12 mouse cellular contexts compared by ENCODE assay signal in the genomic region with DNA sequence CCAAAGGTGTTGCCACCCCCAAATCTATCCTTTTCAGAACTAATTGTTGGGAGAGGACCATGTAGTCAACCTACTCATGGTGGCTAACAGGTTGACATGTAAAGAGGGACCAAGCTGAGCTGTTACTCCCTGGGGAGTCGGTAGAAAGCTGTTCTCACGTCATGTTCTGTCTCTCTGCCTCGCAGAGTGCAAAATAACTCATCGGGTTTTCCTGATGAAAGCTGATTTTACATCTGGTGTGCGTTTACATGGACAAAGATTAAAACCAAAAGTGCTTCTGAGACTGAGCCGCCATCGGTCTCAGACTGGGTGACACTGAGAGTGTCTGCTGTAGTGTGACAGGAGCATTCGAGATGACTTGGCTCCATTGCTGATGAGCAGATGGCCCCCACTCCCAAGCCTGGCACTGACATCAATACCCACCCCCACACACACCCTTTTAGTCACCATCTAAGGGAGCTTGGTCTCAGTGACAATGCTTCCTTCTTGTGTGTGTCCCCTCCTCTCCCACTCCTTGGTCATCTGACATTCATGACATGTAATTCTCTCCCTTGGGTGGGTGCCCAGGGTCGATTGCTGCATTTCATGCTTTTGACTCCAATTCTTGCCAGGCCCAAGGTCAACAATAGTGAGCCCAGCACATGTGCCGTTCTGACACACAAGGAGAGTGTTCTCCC. TPM values are rescaled to one million over a fixed set of nuclear protein-coding genes. Genes with fewer than 3 reads are reported as not detected.
DNase-seq lines count a peak whose midpoint lies in the region; ATAC-seq and TF ChIP-seq lines count a peak whose summit lies in the region.
"Had no signal": no experiment of that assay in that cellular context is flagged by ENCODE, and none has a peak within 500 bp of the region (broad histone marks: within the 10 kb centered on the region; RNA-seq: fewer than 3 reads in every experiment).

No protein-coding gene starts in this region.

- ATAC-seq in midbrain, postnatal 0 days (ENCODE audit: low FRiP score), result peak; percentile 50; the same call in 1 of the 2 replicates

- no peaks in the 10 kb centered on the region for H3K27me3 ChIP-seq in midbrain, postnatal 0 days (ENCODE audit: insufficient read depth, low read length)
- no peaks in the 10 kb centered on the region for H3K27me3 ChIP-seq in limb, embryonic 10.5 days (ENCODE audit: low read depth, poor library complexity, severe bottlenecking)

- H3K36me3 ChIP-seq in midbrain, postnatal 0 days (ENCODE audit: insufficient read depth, low read length), result no peaks in the 10 kb centered on the region
- no peaks in the 10 kb centered on the region for H3K36me3 ChIP-seq in limb, embryonic 10.5 days

- H3K4me1 ChIP-seq in midbrain, postnatal 0 days (ENCODE audit: insufficient read depth, low read length), result no peaks in the 10 kb centered on the region
- no peaks in the 10 kb centered on the region for H3K4me1 ChIP-seq in limb, embryonic 10.5 days

- no peak for TF ChIP-seq CTCF in midbrain, postnatal 0 days (IDR thresholded peaks at IDR 0.05)

- peak; percentile 76 for DNase-seq in right cerebral cortex, adult 18-20 months
- no peak for DNase-seq in right cerebral cortex, postnatal 25 days
- DNase-seq in cerebellum, adult 9-11 months, result peak; percentile 74
- DNase-seq in layer of hippocampus, adult 18-20 months (ENCODE audit: low spot score in 2 of 2), result peak; percentile 62 to 92
- peak; percentile 68 for DNase-seq in midbrain, postnatal 0 days (ENCODE audit: low spot score)
- no peak for DNase-seq in lung, postnatal 4 days
- DNase-seq in limb, embryonic 10.5 days (ENCODE audit: low spot score), result no peak
- DNase-seq in heart, postnatal 4 days, result no peak
- DNase-seq: lung, adult 2 months had no signal

- no peak overlapping the region for H3K4me2 ChIP-seq in midbrain, postnatal 0 days (ENCODE audit: low read depth, low read length, poor library complexity, severe bottlenecking)

- no peak overlapping the region for H3K27ac ChIP-seq in midbrain, postnatal 0 days (ENCODE audit: low read depth, low read length)
- no peak overlapping the region for H3K27ac ChIP-seq in limb, embryonic 10.5 days

- no peak overlapping the region for H3K4me3 ChIP-seq in midbrain, postnatal 0 days (ENCODE audit: low read depth, low read length)
- no peak overlapping the region for H3K4me3 ChIP-seq in limb, embryonic 10.5 days

- WGBS in midbrain, postnatal 0 days, result 67% methylated on average over 10 of the region's 10 CpGs
- 80% methylated on average over 10 of the region's 10 CpGs for WGBS in limb, embryonic 10.5 days

- H3K9ac ChIP-seq in midbrain, postnatal 0 days (replicated peaks; ENCODE audit: low read length, poor library complexity, severe bottlenecking), result no peak overlapping the region

- no peaks in the 10 kb centered on the region for H3K9me3 ChIP-seq in midbrain, postnatal 0 days (ENCODE audit: low read length)
- no peaks in the 10 kb centered on the region for H3K9me3 ChIP-seq in limb, embryonic 10.5 days (replicated peaks)

RNA-seq across cellular contexts. Expression of gene Klf13, which starts 12.4 kb away (rescaled TPM):
- total RNA-seq in layer of hippocampus, adult 18-20 months (2021), result 100 to 1,000 TPM; 202 to 217 TPM
- 26.6 and 26.7 TPM in 2 replicates for total RNA-seq in midbrain, postnatal 0 days (2014; rRNA removed)
- 19.7 and 21.5 TPM in 2 replicates for polyA plus RNA-seq in midbrain, postnatal 0 days (2015; fragmentation: Nextera tagmentation; extraction: Ambion mirVana)
- 17.2 and 17.9 TPM in 2 replicates for polyA plus RNA-seq in limb, embryonic 10.5 days (2016; fragmentation: Nextera tagmentation; extraction: Ambion mirVana)
- total RNA-seq in heart, postnatal 4 days (2021), result 10 to 100 TPM; 52.1 to 53.2 TPM

RNA-seq across cellular contexts. Expression of gene E030018B13Rik, which starts 34.4 kb away (rescaled TPM):
- not detected for total RNA-seq in layer of hippocampus, adult 18-20 months (2021)
- total RNA-seq in midbrain, postnatal 0 days (2014; rRNA removed), result not detected in 2 replicates
- not detected in 2 replicates for polyA plus RNA-seq in midbrain, postnatal 0 days (2015; fragmentation: Nextera tagmentation; extraction: Ambion mirVana)
- polyA plus RNA-seq in limb, embryonic 10.5 days (2016; fragmentation: Nextera tagmentation; extraction: Ambion mirVana), result not detected in 2 replicates
- not detected for total RNA-seq in heart, postnatal 4 days (2021)
- total RNA-seq: heart, postnatal 25 days; left cerebral cortex, adult 18-20 months; neutrophil, adult 5-6 weeks had no signal
- polyA plus RNA-seq: lung, adult 2 months had no signal

Comparison
In these comparisons a context has a peak if more than half of its experiments do, and no peak if none do; other contexts are left out.
1. DNase-seq: peak in right cerebral cortex, adult 18-20 months (single experiment), cerebellum, adult 9-11 months (single experiment), layer of hippocampus, adult 18-20 months (2 of 2) and midbrain, postnatal 0 days (single experiment); none in right cerebral cortex, postnatal 25 days (single experiment), lung, postnatal 4 days (0 of 2), limb, embryonic 10.5 days (single experiment) and heart, postnatal 4 days (single experiment).